Mouse (Mus musculus) spleen, adult 12 weeks (tissue): ENCODE measurements around the gene Irgm2.
A peak's percentile ranks its signal among the peaks of the same experiment; 100 is the strongest.
"Not testable (repeated sequence)": the region's sequence is repeated elsewhere in the genome, so short reads cannot be mapped to it uniquely, and the experiment has no call there.

Experiments
- DNase-seq: peaks from one replicate; pipeline ENCODE4 v3.0.0; 2022; ENCODE audit warnings: low spot score

Gene Irgm2

DNA sequence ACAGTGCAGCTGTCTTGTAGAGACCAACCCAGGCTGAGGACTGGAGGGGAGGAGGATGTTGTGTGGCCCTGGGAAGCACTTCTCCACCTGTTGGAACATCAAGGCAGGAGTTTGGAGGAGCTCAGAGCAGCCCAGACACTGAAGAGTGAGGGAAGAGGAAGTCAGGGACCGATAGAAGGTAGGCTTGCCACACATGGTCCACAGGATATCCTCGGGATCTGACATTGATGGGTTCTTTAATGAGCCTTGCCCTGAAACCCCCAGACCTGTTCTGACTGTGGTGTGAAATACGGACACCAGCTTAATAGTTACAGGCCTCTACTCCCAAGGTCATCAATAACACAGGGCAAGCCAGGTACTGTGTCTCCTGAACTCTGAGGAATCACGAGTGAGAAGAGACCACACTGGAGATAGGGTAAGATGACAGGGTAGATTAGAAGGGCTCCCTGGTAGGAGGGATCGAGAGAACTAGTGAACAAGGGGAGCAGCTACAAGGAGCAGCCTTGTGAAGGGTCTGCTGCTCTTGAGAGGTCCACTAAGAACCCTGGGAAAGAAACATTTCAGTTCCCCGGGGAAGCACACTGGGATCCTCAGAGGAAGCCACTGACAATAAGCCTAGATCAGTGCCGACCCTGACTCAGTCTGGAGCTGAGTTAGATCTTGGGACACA, 14.4 kb downstream of the Irgm2 start:
- DNase-seq: no peak

DNA sequence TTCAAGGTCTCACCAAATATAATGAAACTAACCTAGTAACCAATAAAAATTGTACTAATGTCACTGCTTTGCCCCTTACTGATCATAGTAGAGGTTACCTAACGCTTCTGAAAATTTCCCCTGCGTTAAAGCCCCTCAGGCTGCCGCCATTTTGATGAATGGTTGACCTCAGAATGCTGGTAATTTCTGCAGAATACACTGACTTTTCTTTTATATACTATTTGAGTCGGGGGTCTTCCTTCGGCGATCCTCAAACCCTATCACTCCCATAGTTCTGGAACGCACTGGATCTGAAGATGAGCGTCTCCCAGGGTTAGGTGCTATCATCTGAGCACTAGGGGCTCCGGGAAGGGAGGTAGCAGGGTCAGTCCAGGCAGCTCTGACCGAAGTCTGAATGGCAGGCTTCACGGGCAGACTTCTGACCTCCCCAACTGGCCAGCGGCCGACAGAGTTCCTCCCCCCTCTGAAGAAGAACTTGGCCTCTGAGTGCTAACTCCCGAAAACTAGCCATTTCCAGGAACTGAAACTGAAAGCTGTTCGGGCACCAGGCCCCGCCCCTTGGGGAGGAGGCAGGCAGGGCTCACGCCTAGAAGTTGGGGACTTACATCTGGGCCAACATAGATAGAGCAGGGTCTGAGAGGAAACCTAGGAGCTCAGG, 15.1 kb downstream of the Irgm2 start:
- DNase-seq: peak; percentile 82

DNA sequence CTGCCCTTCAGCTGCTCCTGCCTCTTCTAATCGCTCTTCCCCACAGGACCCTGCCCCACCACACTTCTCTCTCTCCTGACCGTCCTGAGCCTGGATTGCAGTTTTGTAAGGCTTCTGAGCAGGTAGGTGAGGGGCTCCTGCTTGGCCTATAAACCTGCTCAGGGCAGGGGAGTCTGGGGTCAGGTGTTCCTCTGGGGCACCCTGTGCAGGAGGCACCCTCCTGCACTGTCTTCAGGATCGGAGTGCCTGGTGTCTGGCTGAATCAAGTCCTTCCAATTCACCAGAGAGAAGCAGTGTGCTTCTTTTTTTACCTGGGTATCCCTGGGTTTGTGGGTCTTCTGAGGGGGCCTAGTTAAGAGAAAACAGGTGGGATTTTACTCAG, 15.6 kb downstream of the Irgm2 start:
- DNase-seq: not testable (repeated sequence)

DNA sequence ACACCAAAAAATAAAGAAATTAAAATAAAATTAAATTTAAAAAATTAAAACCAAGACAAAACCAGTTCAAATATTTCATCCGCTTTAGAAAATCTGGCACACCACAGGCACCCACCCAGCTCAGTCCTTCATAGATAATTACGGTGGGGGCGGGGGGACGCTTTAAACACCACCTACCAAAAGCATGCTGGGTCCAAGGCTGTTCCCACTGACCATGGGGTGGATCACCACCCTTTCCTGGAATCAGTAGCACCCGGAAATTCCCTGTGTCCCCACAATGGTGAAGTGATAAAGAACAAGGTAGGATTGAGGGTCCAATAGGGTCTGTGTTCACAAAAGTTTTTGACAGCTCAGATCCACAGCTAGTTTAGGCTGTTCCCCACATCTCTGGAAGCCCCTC, 16.4 kb downstream of the Irgm2 start:
- no peak for DNase-seq

DNA sequence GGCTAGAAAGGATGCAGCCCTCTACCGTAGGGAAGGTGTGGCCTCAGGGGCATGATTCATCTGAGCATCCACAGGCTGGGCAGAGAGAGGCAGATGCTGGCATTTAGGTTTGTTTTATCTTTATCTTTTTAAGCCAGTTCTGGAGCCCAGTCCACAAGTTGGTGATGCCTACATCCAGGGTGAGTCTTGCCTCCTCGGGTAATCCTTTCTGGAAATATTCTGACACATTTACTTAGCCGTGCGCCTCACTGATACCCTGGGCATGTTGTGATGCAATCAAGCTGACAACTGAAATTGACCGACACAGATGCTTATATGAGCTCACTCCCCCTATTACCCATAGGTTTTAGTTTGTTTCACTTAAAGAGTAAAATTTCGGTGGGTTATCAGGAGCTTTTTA, 17.4 kb downstream of the Irgm2 start:
- DNase-seq: no peak

DNA sequence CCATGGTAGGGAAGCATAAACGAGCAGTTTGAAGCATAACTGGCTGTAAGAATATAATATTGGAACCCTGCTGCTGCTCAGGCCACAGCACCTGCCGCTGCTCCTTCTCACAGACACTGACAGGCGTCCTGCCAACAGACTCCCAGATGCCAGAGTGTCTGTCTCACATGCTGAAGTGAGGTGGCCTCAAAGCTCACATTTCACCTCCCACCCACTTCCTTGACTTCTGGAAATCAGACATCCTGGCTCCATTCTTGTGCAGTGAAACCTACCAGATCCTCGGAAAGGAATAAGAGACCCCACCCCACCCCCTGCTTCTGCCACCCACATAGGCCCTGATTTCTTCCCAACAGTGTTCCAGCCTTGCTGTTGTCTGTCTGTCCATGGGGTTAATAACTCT, 24.3 kb downstream of the Irgm2 start:
- no peak for DNase-seq

DNA sequence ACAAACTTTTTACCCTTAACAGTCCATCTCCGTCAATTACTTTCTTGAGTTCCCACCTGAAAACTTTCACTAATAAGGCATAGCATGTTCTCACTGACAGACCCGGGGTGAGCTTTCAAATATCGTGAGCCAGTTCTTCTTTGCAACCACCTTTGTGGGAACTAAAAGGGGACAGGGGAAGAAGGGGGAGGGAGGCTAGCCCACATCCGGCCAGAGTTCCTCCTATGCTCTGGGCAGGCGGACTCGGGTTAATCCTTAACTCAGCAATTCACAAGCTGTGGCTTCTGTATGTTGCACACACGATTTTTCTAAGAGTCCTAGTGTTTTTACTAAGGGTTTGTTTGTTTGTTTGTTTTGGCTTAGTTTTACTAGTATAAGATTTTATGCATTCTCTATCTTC, 24.9 kb downstream of the Irgm2 start:
- DNase-seq: no peak

DNA sequence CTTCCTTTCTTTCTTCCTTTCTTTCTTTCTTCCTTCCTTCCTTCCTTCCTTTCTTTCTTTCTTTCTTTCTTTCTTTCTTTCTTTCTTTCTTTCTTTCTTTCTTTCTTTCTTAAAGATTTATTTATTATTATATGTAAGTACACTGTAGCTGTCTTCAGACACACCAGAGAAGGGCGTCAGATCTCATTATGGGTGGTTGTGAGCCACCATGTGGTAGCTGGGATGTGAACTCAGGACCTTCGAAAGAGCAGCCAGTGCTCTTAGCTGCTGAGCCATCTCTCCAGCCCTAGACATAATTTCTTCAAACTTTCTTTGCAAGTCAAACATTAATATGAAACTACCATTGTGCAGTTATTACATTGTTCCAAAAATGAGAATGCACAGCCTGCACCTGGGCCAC, 25.5 kb downstream of the Irgm2 start:
- DNase-seq: not testable (repeated sequence)

DNA sequence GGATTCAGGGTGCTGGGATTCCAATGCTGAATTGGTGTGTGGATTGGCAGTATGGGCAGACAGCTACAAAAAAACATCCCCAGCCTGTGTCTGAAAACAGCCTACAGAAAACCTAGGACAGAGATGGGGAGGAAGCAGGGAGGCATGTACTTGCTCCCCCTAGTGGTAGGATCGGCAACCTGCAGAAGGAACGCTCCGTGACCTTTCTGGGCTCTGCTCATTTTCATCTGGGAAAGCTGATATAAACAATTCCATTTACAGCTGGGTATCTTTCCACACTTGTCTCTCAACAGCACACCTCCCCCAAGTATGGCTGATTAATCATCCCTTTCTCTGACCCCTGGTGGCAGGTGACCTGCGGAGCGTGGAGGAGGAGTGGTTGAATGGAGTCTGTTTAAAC, 26.2 kb downstream of the Irgm2 start:
- DNase-seq: peak; percentile 47

DNA sequence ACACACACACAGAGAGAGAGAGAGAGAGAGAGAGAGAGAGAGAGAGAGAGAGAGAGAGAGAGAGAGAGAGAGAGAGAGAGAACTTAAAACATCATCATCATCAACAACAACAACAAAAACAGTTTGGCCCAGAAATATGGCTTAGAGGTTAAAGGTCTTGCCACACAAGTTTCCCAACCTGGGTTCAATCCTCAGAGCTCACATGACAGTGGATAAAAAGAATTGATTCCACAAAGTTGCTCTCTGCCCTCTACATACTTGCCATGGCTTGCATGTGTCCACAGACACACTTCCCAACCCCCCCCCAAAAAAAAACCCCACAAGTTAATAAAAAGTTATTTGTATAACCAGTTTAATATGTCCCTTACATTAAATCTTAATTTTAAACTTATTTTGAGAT, 27.0 kb downstream of the Irgm2 start:
- DNase-seq: no peak

DNA sequence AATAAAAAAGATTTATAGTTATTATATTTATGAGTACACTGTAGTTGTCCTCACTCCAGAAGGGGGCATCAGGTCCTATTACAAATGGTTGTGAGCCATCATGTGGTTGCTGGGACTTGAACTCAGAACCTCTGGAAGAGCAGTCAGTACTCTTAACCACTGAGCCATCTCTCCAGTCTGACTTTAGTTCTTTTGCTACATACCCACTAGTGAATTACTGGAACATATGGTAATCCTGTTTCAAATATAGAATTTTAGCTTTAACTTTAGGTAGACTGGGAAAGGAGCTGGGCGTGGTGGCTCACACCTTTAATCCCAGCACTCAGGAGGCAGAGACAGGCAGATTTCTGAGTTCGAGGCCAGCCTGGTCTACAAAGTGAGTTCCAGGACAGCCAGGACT, 28.6 kb downstream of the Irgm2 start:
- DNase-seq: not testable (repeated sequence)

DNA sequence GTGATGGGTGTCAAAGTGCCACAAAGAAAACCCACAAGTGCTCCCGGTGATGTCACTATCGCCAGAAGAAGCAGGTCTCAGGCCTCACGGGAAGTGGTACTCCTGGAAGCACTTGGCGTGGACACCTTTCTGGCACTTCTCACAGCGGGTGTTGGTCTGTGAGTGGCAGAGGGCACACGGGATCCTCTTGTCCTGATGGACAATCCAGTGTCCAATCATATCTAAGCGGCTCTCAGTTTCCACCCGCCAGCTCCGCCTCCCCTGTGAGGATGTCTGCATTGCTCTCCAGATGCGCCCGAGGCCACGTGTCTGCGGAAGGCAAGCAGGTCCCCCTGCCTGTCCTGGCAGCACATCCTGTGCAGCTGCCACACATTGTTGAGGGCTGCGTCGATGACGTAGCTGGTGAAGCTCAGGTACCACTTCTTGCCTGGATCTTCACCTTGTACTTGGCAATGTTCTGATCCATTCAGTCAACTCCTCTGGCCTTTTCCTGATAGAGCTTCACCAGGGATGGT, 31.0 kb downstream of the Irgm2 start:
- no peak for DNase-seq

DNA sequence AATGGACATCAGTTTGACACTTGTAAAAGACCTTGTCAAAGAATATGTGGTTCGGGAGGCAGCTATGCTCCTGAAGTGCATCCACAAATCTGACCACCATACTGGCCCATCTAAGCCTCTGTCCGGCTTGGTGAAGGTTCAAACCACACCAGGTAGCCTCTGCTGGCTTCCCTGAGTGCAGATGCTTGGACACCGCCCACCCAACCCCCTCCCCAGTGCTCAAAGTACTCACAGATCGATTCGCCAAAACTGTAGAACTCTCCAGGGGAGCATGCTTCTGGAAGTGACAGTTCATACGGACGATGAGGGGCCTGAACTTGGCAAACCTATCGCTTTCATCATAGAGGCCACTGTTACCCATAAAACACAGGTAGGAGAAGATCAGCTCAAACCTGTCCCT, 31.7 kb downstream of the Irgm2 start:
- no peak for DNase-seq

DNA sequence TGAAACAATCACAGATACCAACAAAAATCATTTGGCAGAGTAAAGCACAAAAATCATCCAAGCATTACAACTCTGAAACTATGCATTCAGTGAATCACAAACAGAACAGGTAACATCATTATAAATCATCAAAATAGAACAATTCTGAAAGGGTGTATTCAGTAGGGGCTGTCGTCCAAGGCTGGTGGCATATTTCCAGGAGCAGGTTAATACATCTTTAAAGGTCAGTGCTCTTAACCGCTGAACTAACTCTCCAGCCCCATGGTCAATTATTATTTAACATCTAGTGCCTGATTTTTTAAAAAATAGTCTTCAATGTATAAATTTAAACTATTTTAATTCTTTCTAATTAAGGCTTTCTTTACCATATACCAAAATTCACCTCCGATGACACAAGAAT, 35.1 kb downstream of the Irgm2 start:
- not testable (repeated sequence) for DNase-seq

DNA sequence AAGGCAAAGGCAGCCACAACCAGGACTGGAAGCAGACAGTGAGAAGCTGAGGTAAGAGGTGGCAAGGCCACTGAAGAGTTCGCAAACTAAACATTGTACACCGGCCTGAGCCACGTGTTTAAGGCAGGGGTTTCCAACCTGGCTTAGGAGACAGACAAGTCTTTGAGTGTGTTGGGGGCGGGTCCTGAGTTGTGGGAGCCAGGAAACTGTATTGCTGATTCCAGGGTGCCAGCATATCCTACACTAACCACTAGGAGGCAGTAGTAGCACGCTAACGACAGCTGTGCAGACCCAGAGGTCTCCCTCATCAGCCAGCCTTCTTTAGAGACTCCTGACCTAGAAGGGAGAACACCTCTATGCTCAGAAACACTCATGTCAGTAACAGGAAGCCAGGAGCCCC, 35.7 kb downstream of the Irgm2 start:
- DNase-seq: no peak

DNA sequence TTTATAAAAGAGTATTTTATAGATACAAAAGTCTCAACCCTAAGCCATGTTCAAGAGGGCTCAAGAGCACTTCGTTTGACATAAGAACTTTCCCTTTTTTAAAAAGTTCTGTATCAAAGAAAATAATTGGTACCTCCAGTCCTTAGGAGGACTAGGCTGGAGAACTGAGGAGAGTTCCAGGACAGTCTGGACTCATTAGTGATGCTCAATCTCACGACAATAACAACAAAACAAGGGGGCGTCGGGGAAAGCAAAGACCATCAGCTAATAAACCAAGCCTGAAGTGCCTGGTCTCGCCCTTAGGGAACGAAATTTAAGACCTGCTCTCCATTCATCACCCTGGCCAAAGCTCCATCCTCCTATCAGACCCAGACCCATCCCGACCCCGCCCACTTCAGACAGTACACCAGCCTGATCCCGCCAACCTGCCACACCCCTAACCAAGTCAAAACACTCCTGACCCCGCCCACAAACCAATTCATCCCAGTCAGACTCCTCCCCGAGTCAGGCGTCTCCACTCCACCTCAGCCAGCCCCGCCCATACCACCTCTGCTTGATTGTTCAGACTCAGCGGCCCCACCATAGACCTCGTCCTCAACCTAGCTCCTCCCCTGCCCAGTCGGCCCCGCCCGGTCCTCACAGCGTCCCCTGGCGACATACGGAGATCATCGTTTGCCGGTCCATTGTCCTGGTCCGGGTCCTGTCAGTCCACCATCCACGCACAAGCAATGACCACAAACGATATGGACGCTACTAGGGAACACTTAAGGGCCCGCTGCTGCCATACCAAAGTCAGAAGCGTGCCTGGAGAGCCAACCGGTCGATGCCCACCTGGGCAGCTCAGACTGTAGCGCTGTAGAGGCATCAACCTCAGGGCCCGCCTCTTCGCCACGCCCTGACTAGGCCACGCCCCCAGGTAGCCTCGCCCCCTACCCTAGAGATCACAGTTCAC, 39.7 kb downstream of the Irgm2 start:
- DNase-seq: no peak

DNA sequence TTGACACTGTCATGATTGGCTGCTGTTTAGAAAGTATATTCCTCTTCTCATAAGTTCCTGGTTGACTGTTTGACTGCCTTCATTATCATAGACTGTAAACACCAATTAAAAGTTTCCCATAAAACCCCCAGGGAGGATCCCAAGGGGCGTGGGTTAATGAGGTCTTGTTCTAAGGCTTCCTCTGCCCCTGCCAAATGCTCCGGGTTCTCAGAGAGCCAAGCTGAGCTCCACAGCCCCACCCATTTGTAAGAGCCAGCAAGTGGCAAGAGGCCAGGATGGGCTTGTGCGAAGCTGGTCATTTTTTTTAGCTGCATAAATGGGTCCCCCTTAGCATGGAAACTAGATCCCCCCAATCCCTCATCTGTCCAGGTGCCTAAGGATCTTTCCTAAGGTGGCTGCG, 47.9 kb downstream of the Irgm2 start:
- no peak for DNase-seq

DNA sequence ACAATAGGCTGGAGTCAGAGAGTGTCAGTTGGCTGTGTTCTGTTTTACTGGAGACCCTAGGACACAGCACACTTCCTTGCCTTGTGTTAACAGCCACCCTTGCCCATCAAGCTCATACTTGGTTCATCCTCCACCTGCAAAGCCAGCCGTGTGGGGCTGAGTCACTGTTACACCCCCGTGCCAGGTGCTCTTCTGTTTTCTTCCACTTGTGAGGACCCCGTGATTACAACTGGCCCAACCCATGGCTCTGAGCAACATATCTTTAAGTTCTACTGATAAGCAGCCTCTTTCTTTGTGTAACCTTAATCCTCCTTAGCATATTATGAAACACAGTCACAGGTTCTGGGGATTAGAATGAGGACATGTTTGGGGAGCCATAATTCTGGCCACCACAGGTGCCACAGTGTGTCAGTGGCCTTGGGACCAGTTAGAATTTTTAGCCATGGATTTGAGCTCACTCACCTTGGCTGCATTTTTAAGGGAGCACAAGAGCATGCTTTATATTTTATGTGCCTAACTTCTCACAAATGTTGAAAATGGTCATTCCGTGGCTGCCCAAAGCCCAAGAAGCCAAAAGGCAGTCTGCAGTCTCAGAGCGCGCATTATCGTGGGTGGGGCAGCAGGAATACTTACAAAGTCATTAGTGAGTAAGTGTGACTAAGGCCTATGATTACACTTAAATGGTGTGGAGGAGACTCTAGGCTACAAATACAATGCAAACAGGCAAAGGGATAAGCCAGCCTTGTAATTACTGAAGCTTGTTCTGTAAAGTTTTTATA, 50.0 kb downstream of the Irgm2 start:
- no peak for DNase-seq

DNA sequence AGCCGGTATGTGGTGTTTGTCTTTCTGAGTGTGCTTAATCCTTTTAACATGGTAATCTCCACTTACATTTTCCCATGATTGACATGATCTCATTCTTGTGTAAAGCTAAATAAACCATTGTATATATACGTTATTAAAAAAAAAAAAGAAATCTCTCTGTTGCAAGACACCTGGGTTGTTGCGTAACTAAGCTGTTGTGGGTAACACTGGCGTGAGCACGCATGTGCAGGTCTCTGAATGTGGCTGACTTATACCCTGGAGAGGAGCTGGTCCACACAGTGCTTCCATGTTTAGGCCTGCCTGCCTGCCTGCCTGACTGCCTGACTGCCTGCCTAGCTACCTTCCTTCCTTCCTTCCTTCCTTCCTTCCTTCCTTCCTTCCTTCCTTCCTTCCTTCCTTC, 51.1 kb downstream of the Irgm2 start:
- DNase-seq: no peak

DNA sequence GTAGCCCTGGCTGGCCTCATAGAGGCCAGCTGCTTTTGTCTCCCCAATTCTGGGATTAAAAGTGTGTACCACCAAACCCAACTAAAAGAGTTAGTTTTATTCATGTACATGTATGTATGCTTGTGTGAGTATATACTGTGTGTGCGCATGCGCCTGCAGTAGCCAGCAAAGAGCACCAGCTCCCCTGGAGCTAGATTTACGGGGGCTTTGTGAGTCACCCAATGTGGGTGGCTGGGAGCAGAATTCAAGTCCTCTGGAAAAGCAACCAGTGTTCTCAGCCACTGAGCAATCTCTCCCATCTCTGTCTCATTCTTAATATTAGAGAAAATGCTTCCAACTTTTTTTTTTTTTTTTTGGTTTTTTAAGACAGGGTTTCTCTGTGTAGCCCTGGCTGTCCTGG, 55.0 kb downstream of the Irgm2 start:
- DNase-seq: no peak

DNA sequence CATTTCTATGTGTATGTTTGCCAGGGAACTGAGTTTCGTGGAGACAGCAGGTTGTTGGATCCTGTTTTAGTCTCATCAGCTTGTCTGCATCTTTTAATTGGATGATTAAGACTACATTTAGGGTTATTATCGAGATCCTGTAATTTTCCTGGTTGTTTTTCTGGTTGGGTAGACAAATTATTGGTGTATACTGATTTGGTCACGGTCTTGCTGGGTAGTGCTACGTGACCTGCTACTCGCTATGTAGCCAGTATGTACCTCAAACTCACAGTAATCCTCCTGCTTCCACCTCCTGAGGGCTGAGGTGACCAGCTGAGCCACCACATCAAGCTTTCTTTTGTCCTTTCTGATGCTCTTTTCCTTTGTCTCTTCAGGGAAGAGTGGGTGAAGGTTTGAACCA, 58.4 kb downstream of the Irgm2 start:
- no peak for DNase-seq

DNA sequence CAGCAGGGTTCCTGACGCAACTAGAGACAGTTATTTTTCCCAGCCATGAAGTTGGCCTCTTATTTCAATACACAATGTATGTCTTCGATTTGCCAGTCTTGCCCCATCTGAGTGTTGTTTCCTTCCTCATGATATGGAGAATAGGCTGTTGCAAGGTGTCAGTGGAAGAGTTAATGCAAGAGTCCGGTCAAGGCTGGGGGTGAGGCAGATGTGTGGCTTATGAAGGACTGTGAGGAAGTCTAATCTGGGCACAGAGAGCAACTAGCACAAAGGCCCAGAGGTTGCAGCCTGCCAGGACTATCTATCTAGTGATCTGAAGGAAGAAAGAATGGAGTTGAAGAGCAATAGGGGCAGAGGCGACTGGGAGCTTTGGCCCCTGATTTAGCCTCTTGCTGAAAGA, 60.7 kb downstream of the Irgm2 start:
- no peak for DNase-seq
